ENCODE assay signal across 9 mouse cellular contexts in genomic region chr4:137178833-137179232, GRCm38 (mm10).
DNase-seq lines count a peak whose midpoint lies in the region; ATAC-seq and TF ChIP-seq lines count a peak whose summit lies in the region.
"Had no signal": no experiment of that assay in that cellular context is flagged by ENCODE, and none has a peak within 500 bp of the region (broad histone marks: within the 10 kb centered on the region; RNA-seq: fewer than 3 reads in every experiment).

No protein-coding gene starts in this region.

- H3K9me3 ChIP-seq in kidney, postnatal 0 days (replicated peaks; ENCODE audit: low read length) = no peaks in the 10 kb centered on the region
- H3K9me3 ChIP-seq in kidney, embryonic 15.5 days (replicated peaks) = no peaks in the 10 kb centered on the region
- H3K9me3 ChIP-seq in heart, embryonic 12.5 days (replicated peaks) = no peaks in the 10 kb centered on the region
- H3K9me3 ChIP-seq in lung, embryonic 14.5 days (ENCODE audit: low read depth, low read length) = no peaks in the 10 kb centered on the region
- H3K9me3 ChIP-seq in forebrain, embryonic 12.5 days = no peaks in the 10 kb centered on the region
- H3K9me3 ChIP-seq: limb, embryonic 13.5 days had no signal

- no peak for TF ChIP-seq CTCF in kidney, postnatal 0 days (IDR thresholded peaks at IDR 0.05; ENCODE audit: low read depth)
- no peak for TF ChIP-seq CTCF in lung, embryonic 14.5 days (IDR thresholded peaks at IDR 0.05; ENCODE audit: low read depth)

- H3K27me3 ChIP-seq in kidney, postnatal 0 days (ENCODE audit: insufficient read depth, low read length) = no peaks in the 10 kb centered on the region
- no peaks in the 10 kb centered on the region for H3K27me3 ChIP-seq in kidney, embryonic 15.5 days
- H3K27me3 ChIP-seq in heart, embryonic 12.5 days (replicated peaks) = 0 out of 2 replicates have a peak, but pooled peaks cover 3% of the 10 kb centered on the region
- H3K27me3 ChIP-seq in lung, embryonic 14.5 days (ENCODE audit: insufficient read depth, low read length) = no peaks in the 10 kb centered on the region
- H3K27me3 ChIP-seq in forebrain, embryonic 12.5 days = no peaks in the 10 kb centered on the region; the same call in 1 of the 2 replicates
- H3K27me3 ChIP-seq: limb, embryonic 13.5 days had no signal

- H3K36me3 ChIP-seq in kidney, postnatal 0 days (ENCODE audit: insufficient read depth, low read length) = no peaks in the 10 kb centered on the region
- no peaks in the 10 kb centered on the region for H3K36me3 ChIP-seq in kidney, embryonic 15.5 days
- no peaks in the 10 kb centered on the region for H3K36me3 ChIP-seq in heart, embryonic 12.5 days
- H3K36me3 ChIP-seq in lung, embryonic 14.5 days (ENCODE audit: insufficient read depth) = no peaks in the 10 kb centered on the region
- H3K36me3 ChIP-seq in forebrain, embryonic 12.5 days (replicated peaks) = no peaks in the 10 kb centered on the region
- H3K36me3 ChIP-seq: limb, embryonic 13.5 days had no signal

- 42% methylated on average over 3 of the region's 3 CpGs for WGBS in kidney, postnatal 0 days
- WGBS in kidney, embryonic 15.5 days = 51% methylated on average over 3 of the region's 3 CpGs
- 25% methylated on average over 3 of the region's 3 CpGs for WGBS in heart, embryonic 12.5 days
- 43% methylated on average over 3 of the region's 3 CpGs for WGBS in lung, embryonic 14.5 days
- WGBS in forebrain, embryonic 12.5 days = 73% methylated on average over 3 of the region's 3 CpGs

- no peak overlapping the region for H3K27ac ChIP-seq in kidney, postnatal 0 days
- no peak overlapping the region for H3K27ac ChIP-seq in kidney, embryonic 15.5 days
- peak overlapping the region; percentile 34; the same call in 1 of the 2 replicates for H3K27ac ChIP-seq in heart, embryonic 12.5 days (ENCODE audit: poor library complexity, severe bottlenecking)
- no peak overlapping the region for H3K27ac ChIP-seq in lung, embryonic 14.5 days (ENCODE audit: low read depth)
- H3K27ac ChIP-seq in forebrain, embryonic 12.5 days = no peak overlapping the region
- H3K27ac ChIP-seq: limb, embryonic 13.5 days had no signal

- DNase-seq in kidney, postnatal 0 days (ENCODE audit: low spot score) = peak; percentile 42
- DNase-seq in adrenal gland, postnatal 25 days = peak; percentile 76
- peak; percentile 78 for DNase-seq in lung, embryonic 14.5 days
- no peak for DNase-seq in spleen, postnatal 36 days (ENCODE audit: low spot score in 2 of 2)
- DNase-seq in spleen, adult 12 weeks (ENCODE audit: low spot score) = no peak

- H3K4me3 ChIP-seq in kidney, postnatal 0 days (replicated peaks; ENCODE audit: low read depth, low read length) = no peak overlapping the region
- H3K4me3 ChIP-seq in kidney, embryonic 15.5 days (replicated peaks) = no peak overlapping the region
- H3K4me3 ChIP-seq in heart, embryonic 12.5 days = no peak overlapping the region
- no peak overlapping the region for H3K4me3 ChIP-seq in lung, embryonic 14.5 days (ENCODE audit: low read depth, low read length)
- H3K4me3 ChIP-seq in forebrain, embryonic 12.5 days (replicated peaks) = no peak overlapping the region
- H3K4me3 ChIP-seq: limb, embryonic 13.5 days had no signal

- no peak for ATAC-seq in kidney, postnatal 0 days (replicated peaks; ENCODE audit: low FRiP score, low read depth)
- ATAC-seq in kidney, embryonic 15.5 days (replicated peaks; ENCODE audit: low FRiP score) = no peak; the same call in 1 of the 2 replicates
- ATAC-seq in heart, embryonic 12.5 days (ENCODE audit: insufficient number of reproducible peaks, low FRiP score) = peak; percentile 71
- peak; percentile 36; the same call in 1 of the 2 replicates for ATAC-seq in lung, embryonic 14.5 days (ENCODE audit: insufficient read depth)
- ATAC-seq in forebrain, embryonic 12.5 days (ENCODE audit: low FRiP score) = no peak

- H3K4me2 ChIP-seq in kidney, postnatal 0 days (ENCODE audit: low read length) = no peak overlapping the region
- H3K4me2 ChIP-seq in kidney, embryonic 15.5 days = no peak overlapping the region
- H3K4me2 ChIP-seq in heart, embryonic 12.5 days = no peak overlapping the region
- H3K4me2 ChIP-seq in lung, embryonic 14.5 days = no peak overlapping the region
- H3K4me2 ChIP-seq in forebrain, embryonic 12.5 days = no peak overlapping the region
- H3K4me2 ChIP-seq: limb, embryonic 13.5 days had no signal

- H3K4me1 ChIP-seq in kidney, postnatal 0 days (replicated peaks; ENCODE audit: insufficient read depth, low read length) = 0 out of 2 replicates have a peak, but pooled peaks cover 13% of the 10 kb centered on the region
- peaks cover 36% of the 10 kb centered on the region for H3K4me1 ChIP-seq in kidney, embryonic 15.5 days
- H3K4me1 ChIP-seq in heart, embryonic 12.5 days (replicated peaks) = peaks cover 18% of the 10 kb centered on the region
- H3K4me1 ChIP-seq in lung, embryonic 14.5 days (ENCODE audit: insufficient read depth) = peaks cover 4% of the 10 kb centered on the region; the same call in 1 of the 2 replicates
- H3K4me1 ChIP-seq in forebrain, embryonic 12.5 days = no peaks in the 10 kb centered on the region

- H3K9ac ChIP-seq in kidney, postnatal 0 days (ENCODE audit: low read depth, low read length) = no peak overlapping the region
- no peak overlapping the region for H3K9ac ChIP-seq in kidney, embryonic 15.5 days
- H3K9ac ChIP-seq in heart, embryonic 12.5 days = no peak overlapping the region
- no peak overlapping the region for H3K9ac ChIP-seq in lung, embryonic 14.5 days
- H3K9ac ChIP-seq in forebrain, embryonic 12.5 days = no peak overlapping the region
- H3K9ac ChIP-seq: limb, embryonic 13.5 days had no signal

Comparison
In these comparisons a context has a peak if more than half of its experiments do, and no peak if none do; other contexts are left out.
1. ATAC-seq: peak in heart, embryonic 12.5 days (single experiment) and lung, embryonic 14.5 days (single experiment); none in kidney, postnatal 0 days (single experiment), kidney, embryonic 15.5 days (single experiment) and forebrain, embryonic 12.5 days (single experiment).
2. DNase-seq: peak in kidney, postnatal 0 days (single experiment), adrenal gland, postnatal 25 days (single experiment) and lung, embryonic 14.5 days (single experiment); none in spleen, postnatal 36 days (0 of 2) and spleen, adult 12 weeks (single experiment).